Mouse (Mus musculus) kidney, postnatal 0 days (tissue): ENCODE results near the gene Anxa10. TPM values are rescaled to one million over a fixed set of nuclear protein-coding genes. Genes with fewer than 3 reads are reported as not detected.

Source experiments
- ATAC-seq: fragments of 200-750 bp; cut with Nextera tagmentation; replicated peaks from 2 replicates; pipeline ENCODE4 v1.8.0; 2017; ENCODE audit warnings: low read depth, moderate number of reproducible peaks, moderate TSS enrichment, moderate library complexity; ENCODE audit not compliant: low FRiP score
- DNase-seq: peaks from one replicate; pipeline ENCODE4 v3.0.0-alpha.2; 2016; ENCODE audit warnings: low spot score
- H3K27ac ChIP-seq: fragments of 300-500 bp; sonication (generic); 2 replicates; pipeline ENCODE4 v1.5.1; 2014; ENCODE audit warnings: mild to moderate bottlenecking
- H3K27me3 ChIP-seq: fragments of 300-500 bp; sonication (generic); 2 replicates; pipeline ENCODE4 v1.6.1; 2014; ENCODE audit warnings: low read length, mixed read lengths; ENCODE audit not compliant: insufficient read depth
- H3K36me3 ChIP-seq: fragments of 300-500 bp; sonication (generic); 2 replicates; pipeline ENCODE4 v1.6.1; 2014; ENCODE audit warnings: low read length, mixed read lengths; ENCODE audit not compliant: insufficient read depth
- H3K4me1 ChIP-seq: fragments of 300-500 bp; sonication (generic); replicated peaks from 2 replicates; pipeline ENCODE4 v1.6.1; 2014; ENCODE audit warnings: antibody characterized with exemption, low read length, mixed read lengths; ENCODE audit not compliant: insufficient read depth
- H3K4me2 ChIP-seq: fragments of 300-500 bp; sonication (generic); 2 replicates; pipeline ENCODE4 v1.6.1; 2014; ENCODE audit warnings: mild to moderate bottlenecking, low read length, moderate library complexity, mixed read lengths
- H3K4me3 ChIP-seq: fragments of 300-500 bp; sonication (generic); replicated peaks from 2 replicates; pipeline ENCODE4 v1.5.1; 2014; ENCODE audit warnings: low read depth, low read length
- H3K9ac ChIP-seq: fragments of 300-500 bp; sonication (generic); 2 replicates; pipeline ENCODE4 v1.6.1; 2014; ENCODE audit warnings: low read depth, low read length
- H3K9me3 ChIP-seq: fragments of 300-500 bp; sonication (generic); replicated peaks from 2 replicates; pipeline ENCODE4 v1.6.1; 2016; ENCODE audit warnings: low read length, inconsistent platforms, mixed read lengths
- CTCF ChIP-seq: IDR thresholded peaks from 2 replicates; pipeline ENCODE4 v1.5.1; 2016; ENCODE audit warnings: antibody characterized with exemption, low read depth, mild to moderate bottlenecking, moderate library complexity
- whole genome bisulfite sequencing: fragments of 180-500 bp; shearing (Covaris S2); extraction: QIAGEN DNeasy Blood & Tissue Kit; methylation state at CpG from one replicate; pipeline ENCODE4 v1.1.7; 2014; 5-methylcytosine and 5-hydroxymethylcytosine counted together
- polyA plus RNA-seq: library from polyadenylated mRNA; unstranded; fragments of >200 nt; fragmentation: Nextera tagmentation; extraction: Ambion mirVana; gene quantifications from 2 replicates; pipeline ENCODE4 v1.2.1, GENCODE M21; 2015

Anxa10 gene
- polyA plus RNA-seq: 0.14 and 0.46 TPM in 2 replicates

DNA sequence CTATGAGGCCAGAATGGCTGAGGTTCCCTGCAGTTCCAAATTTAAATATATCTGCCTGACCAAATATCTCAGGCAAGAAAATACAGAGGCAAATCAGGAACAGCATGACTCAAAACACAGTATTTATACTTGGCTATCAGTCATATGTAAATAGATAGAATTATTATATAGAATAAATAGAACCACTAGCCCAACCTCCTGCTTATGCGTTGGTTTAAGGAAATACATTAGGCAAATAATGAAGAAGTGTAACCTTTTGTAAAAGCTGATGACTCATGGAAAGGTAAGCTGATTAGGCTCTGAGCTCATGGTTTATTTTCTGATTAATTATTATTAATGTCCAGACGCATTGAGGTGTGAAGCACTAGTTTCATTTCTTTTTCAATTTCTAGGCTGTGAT, at the start of gene Anxa10:
Gene Anxa10, minus strand, starts transcription at position 53 of the 400 bp plus-strand sequence.
- Histone ChIP-seq H3K9ac (no peak within 1 kb of the TSS), H3K27ac (no peak within 1 kb of the TSS), H3K27me3 (no peaks in the 10 kb centered on the region), H3K4me2 (no peak within 1 kb of the TSS), H3K4me1 (no peaks in the 10 kb centered on the region), H3K9me3 (no peaks in the 10 kb centered on the region), H3K4me3 (no peak within 1 kb of the TSS), H3K36me3 (no peaks in the 10 kb centered on the region)
- DNase-seq: no peak
- ATAC-seq: no peak
- WGBS: 84% methylated on average over 2 of the region's 2 CpGs
- no peak for TF ChIP-seq CTCF

DNA sequence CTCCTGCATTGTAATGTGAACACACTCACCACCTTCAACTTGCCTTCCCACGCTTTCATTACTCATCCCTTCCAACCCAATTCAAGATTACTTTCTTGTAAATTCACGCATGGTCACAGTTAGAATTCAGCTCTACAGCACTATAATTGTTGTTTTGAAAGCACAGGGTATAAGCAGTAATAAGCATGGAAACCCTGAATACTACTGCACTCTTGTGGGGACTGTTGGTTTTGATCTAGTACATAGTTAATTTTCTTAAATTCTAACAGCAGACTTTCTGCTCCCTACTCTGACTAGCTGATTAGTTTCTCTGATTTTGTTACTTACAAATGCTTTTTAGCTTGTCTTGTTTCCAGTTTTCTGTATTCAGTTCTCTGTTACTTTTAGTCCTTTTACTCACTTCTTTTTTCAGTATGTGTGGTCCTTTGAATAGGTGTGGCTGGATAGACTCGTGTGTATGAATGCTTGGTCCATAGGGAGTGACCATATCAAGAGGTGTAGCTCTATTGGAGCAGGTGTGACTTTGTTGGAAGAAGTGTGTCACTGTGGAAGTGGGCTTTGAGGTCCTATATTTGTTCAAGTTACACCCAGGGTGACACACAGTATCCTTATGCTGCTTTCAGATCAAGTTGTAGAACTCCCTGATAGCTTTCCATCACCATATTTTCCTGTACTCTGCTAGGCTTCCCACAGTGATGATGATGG, 9.9 kb upstream of the Anxa10 start:
- Histone ChIP-seq H3K27me3 (no peaks in the 10 kb centered on the region), H3K4me1 (no peaks in the 10 kb centered on the region), H3K9ac (no peak overlapping the region), H3K36me3 (no peaks in the 10 kb centered on the region), H3K4me2 (no peak overlapping the region), H3K9me3 (no peaks in the 10 kb centered on the region), H3K4me3 (no peak overlapping the region), H3K27ac (no peak overlapping the region)
- ATAC-seq: no peak
- no peak for DNase-seq
- TF ChIP-seq CTCF: peak; percentile 17; the same call in 1 of the 2 replicates
- 73% methylated on average over 3 of the region's 3 CpGs for WGBS

- ATAC-seq: no peak
- no peak for TF ChIP-seq CTCF
- no peak overlapping the region for H3K9ac ChIP-seq
- no peak overlapping the region for H3K27ac ChIP-seq
- no peaks in the 10 kb centered on the region for H3K27me3 ChIP-seq
- no peak for DNase-seq
- no peak overlapping the region for H3K4me2 ChIP-seq
- no peaks in the 10 kb centered on the region for H3K9me3 ChIP-seq
- WGBS: 89% methylated on average over 2 of the region's 2 CpGs
- no peak overlapping the region for H3K4me3 ChIP-seq
- no peaks in the 10 kb centered on the region for H3K36me3 ChIP-seq
- H3K4me1 ChIP-seq: no peaks in the 10 kb centered on the region
Measured at GRCm38 (mm10) chr8:62097213-62097612, 25.7 kb downstream of the Anxa10 start.

- H3K4me3 ChIP-seq: no peak overlapping the region
- no peak overlapping the region for H3K27ac ChIP-seq
- H3K9me3 ChIP-seq: no peaks in the 10 kb centered on the region
- no peaks in the 10 kb centered on the region for H3K4me1 ChIP-seq
- 87% methylated on average over 2 of the region's 2 CpGs for whole genome bisulfite sequencing
- ATAC-seq: no peak
- DNase-seq: no peak
- no peak for TF ChIP-seq CTCF
- H3K9ac ChIP-seq: no peak overlapping the region
- H3K4me2 ChIP-seq: no peak overlapping the region
- no peaks in the 10 kb centered on the region for H3K27me3 ChIP-seq
- H3K36me3 ChIP-seq: no peaks in the 10 kb centered on the region
Measured at GRCm38 (mm10) chr8:62081804-62082203, 41.1 kb downstream of the Anxa10 start.

- DNase-seq (peak; percentile 80), ATAC-seq (no peak)
- Histone ChIP-seq H3K4me1 (no peaks in the 10 kb centered on the region), H3K4me3 (no peak overlapping the region), H3K36me3 (no peaks in the 10 kb centered on the region), H3K4me2 (no peak overlapping the region), H3K9ac (no peak overlapping the region), H3K27me3 (no peaks in the 10 kb centered on the region), H3K9me3 (no peaks in the 10 kb centered on the region), H3K27ac (no peak overlapping the region)
- 45% methylated on average over 3 of the region's 3 CpGs for WGBS
- peak; percentile 82 for TF ChIP-seq CTCF
Measured at GRCm38 (mm10) chr8:62080195-62080802, 42.7 kb downstream of the Anxa10 start.

DNA sequence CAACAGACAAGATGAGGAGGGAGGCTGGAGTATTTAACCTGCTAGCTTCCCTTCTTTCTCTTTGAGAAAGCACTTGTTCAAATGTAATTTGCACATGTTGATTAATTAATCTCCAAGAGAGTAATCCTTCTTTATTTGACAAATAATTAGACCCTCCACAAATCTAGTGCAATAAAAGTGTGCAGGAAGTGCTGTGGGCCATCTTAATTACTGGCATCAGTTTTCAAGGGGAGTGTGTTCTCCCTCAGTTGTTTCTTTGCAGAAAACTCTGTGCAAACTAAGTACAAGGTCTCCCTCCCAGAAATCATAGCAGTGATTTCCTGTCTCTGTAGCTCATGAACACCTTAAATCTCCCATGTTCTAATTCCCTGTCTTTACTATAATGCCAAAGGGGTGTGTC, 54.6 kb downstream of the Anxa10 start:
- Histone ChIP-seq H3K27ac (no peak overlapping the region), H3K4me1 (no peaks in the 10 kb centered on the region), H3K27me3 (no peaks in the 10 kb centered on the region), H3K36me3 (no peaks in the 10 kb centered on the region), H3K9me3 (no peaks in the 10 kb centered on the region), H3K4me2 (no peak overlapping the region), H3K4me3 (no peak overlapping the region), H3K9ac (no peak overlapping the region)
- DNase-seq: peak; percentile 63
- no peak for ATAC-seq
- no peak for TF ChIP-seq CTCF
